ENCODE assay signal across 16 mouse cellular contexts in the genomic region with DNA sequence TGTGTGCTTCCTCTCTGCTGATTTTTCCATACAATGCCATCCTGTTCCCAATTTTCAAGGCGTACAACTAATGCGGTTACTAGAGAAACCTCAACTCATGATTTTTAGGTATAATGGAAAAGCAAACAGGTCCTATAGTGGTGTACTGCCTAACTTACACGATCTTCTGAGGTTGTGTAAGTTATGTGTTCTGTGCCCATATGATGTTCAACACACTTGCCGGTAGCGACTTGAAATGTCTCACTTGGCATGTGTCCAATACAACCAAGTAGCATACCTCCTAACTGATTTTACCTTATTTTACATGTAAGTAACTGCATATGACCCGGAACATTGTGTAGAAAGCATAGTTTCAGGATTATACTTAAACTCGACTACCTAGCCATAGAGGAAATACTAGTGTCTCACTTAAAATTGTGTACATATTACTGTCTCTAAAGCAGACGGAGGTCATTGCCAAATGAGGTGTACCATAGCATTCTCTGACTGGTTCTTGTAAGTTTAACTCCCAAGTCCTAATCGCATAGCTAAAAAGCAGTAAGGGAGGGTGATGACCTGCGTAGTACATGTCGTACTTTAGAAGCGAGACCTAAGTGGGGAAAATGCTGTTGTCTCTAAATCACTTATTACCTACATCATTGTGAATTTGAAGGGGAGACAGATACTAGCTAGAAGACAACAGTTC.
DNase-seq lines count a peak whose midpoint lies in the region; ATAC-seq and TF ChIP-seq lines count a peak whose summit lies in the region.
"Had no signal": no experiment of that assay in that cellular context is flagged by ENCODE, and none has a peak within 500 bp of the region (broad histone marks: within the 10 kb centered on the region; RNA-seq: fewer than 3 reads in every experiment).

No protein-coding gene starts in this region.

- no peak for TF ChIP-seq CTCF in forebrain, postnatal 0 days (IDR thresholded peaks at IDR 0.05; ENCODE audit: low read depth)
- TF ChIP-seq CTCF in cerebellum, adult 2 months (IDR thresholded peaks at IDR 0.05; ENCODE audit: borderline replicate concordance, insufficient read depth, low read depth, low read length), result no peak

- DNase-seq in forebrain, embryonic 10.5 days (ENCODE audit: extremely low spot score, low spot score), result no peak
- DNase-seq in forebrain, postnatal 0 days, result no peak
- no peak for DNase-seq in left cerebral cortex, postnatal 14 days (ENCODE audit: low spot score in 2 of 2)
- no peak for DNase-seq in cerebellum, adult 2 months
- DNase-seq: gastrocnemius, postnatal 25 days; heart, postnatal 36 days; kidney, postnatal 10 days; lung, postnatal 14 days; thymus, adult 18-20 months had no signal

- intact Hi-C loops in left cerebral cortex, postnatal 14 days (cut with DNase I), result loop anchor here (5.0 kb wide), 2 partner anchors 143 to 252 kb away; no protein-coding TSS in a partner anchor

- H3K4me2 ChIP-seq in forebrain, postnatal 0 days (ENCODE audit: low read depth), result no peak overlapping the region
- no peak overlapping the region for H3K4me2 ChIP-seq in forebrain, embryonic 15.5 days (replicated peaks)
- H3K4me2 ChIP-seq in neural tube, embryonic 14.5 days (ENCODE audit: low read depth, low read length), result 0 out of 2 replicates have a peak overlapping the region, but pooled peaks have one; percentile 8
- H3K4me2 ChIP-seq in kidney, embryonic 15.5 days, result no peak overlapping the region
- H3K4me2 ChIP-seq: liver, embryonic 12.5 days had no signal

- H3K27me3 ChIP-seq in forebrain, embryonic 10.5 days (ENCODE audit: poor library complexity, severe bottlenecking), result peaks cover 46% of the 10 kb centered on the region
- no peaks in the 10 kb centered on the region for H3K27me3 ChIP-seq in forebrain, postnatal 0 days (ENCODE audit: insufficient read depth, low read length)
- H3K27me3 ChIP-seq in forebrain, embryonic 15.5 days, result peaks cover 5% of the 10 kb centered on the region; the same call in 1 of the 2 replicates
- no peaks in the 10 kb centered on the region for H3K27me3 ChIP-seq in neural tube, embryonic 14.5 days (ENCODE audit: control insufficient read depth, insufficient read depth, low read length)
- H3K27me3 ChIP-seq in cerebellum, adult 2 months (ENCODE audit: control insufficient read depth, insufficient read depth, low read length), result no peaks in the 10 kb centered on the region; the same call in 1 of the 2 replicates
- H3K27me3 ChIP-seq in kidney, embryonic 15.5 days, result no peaks in the 10 kb centered on the region
- H3K27me3 ChIP-seq: liver, embryonic 12.5 days had no signal

- ATAC-seq in forebrain, postnatal 0 days, result no peak
- no peak for ATAC-seq in forebrain, embryonic 15.5 days (replicated peaks)
- peak; percentile 75 for ATAC-seq in megakaryocyte progenitor cell, adult 5-6 weeks (replicated peaks; ENCODE audit: poor library complexity)
- 0 out of 2 replicates have a peak, but pooled peaks have one; percentile 29 for ATAC-seq in neural tube, embryonic 14.5 days (ENCODE audit: low read depth)
- no peak for ATAC-seq in kidney, embryonic 15.5 days (replicated peaks; ENCODE audit: low FRiP score)
- ATAC-seq: liver, embryonic 12.5 days had no signal

- H3K9ac ChIP-seq in forebrain, postnatal 0 days, result no peak overlapping the region
- no peak overlapping the region for H3K9ac ChIP-seq in forebrain, embryonic 15.5 days (replicated peaks)
- no peak overlapping the region for H3K9ac ChIP-seq in neural tube, embryonic 14.5 days (replicated peaks; ENCODE audit: low read depth, low read length)
- no peak overlapping the region for H3K9ac ChIP-seq in kidney, embryonic 15.5 days
- H3K9ac ChIP-seq: liver, embryonic 12.5 days had no signal

- H3K27ac ChIP-seq in forebrain, embryonic 10.5 days, result peak overlapping the region; percentile 12; the same call in 1 of the 2 replicates
- H3K27ac ChIP-seq in forebrain, postnatal 0 days (ENCODE audit: low read depth, low read length), result no peak overlapping the region
- H3K27ac ChIP-seq in forebrain, embryonic 15.5 days (replicated peaks), result peak overlapping the region; percentile 57; the same call in 1 of the 2 replicates
- H3K27ac ChIP-seq in neural tube, embryonic 14.5 days (ENCODE audit: low read depth, low read length), result peak overlapping the region; percentile 45; the same call in 1 of the 2 replicates
- H3K27ac ChIP-seq in cerebellum, adult 2 months (ENCODE audit: insufficient read depth, low read length), result no peak overlapping the region
- no peak overlapping the region for H3K27ac ChIP-seq in kidney, embryonic 15.5 days
- H3K27ac ChIP-seq: liver, embryonic 12.5 days had no signal

- no peaks in the 10 kb centered on the region for H3K36me3 ChIP-seq in forebrain, embryonic 10.5 days (replicated peaks)
- no peaks in the 10 kb centered on the region for H3K36me3 ChIP-seq in forebrain, postnatal 0 days (ENCODE audit: insufficient read depth)
- H3K36me3 ChIP-seq in forebrain, embryonic 15.5 days, result no peaks in the 10 kb centered on the region
- H3K36me3 ChIP-seq in neural tube, embryonic 14.5 days (ENCODE audit: control insufficient read depth, insufficient read depth, low read length), result no peaks in the 10 kb centered on the region
- no peaks in the 10 kb centered on the region for H3K36me3 ChIP-seq in kidney, embryonic 15.5 days
- H3K36me3 ChIP-seq: liver, embryonic 12.5 days had no signal

- H3K4me1 ChIP-seq in forebrain, embryonic 10.5 days, result peaks cover 31% of the 10 kb centered on the region
- H3K4me1 ChIP-seq in forebrain, postnatal 0 days (ENCODE audit: insufficient read depth), result peaks cover 12% of the 10 kb centered on the region; the same call in 1 of the 2 replicates
- H3K4me1 ChIP-seq in forebrain, embryonic 15.5 days, result peaks cover 30% of the 10 kb centered on the region
- H3K4me1 ChIP-seq in neural tube, embryonic 14.5 days (ENCODE audit: control insufficient read depth, insufficient read depth, low read length), result no peaks in the 10 kb centered on the region; the same call in 1 of the 2 replicates
- H3K4me1 ChIP-seq in cerebellum, adult 2 months (ENCODE audit: control insufficient read depth, insufficient read depth, low read length), result no peaks in the 10 kb centered on the region
- no peaks in the 10 kb centered on the region for H3K4me1 ChIP-seq in kidney, embryonic 15.5 days
- H3K4me1 ChIP-seq: liver, embryonic 12.5 days had no signal

- 96% methylated on average over 12 of the region's 12 CpGs for WGBS in forebrain, embryonic 10.5 days
- 76% methylated on average over 12 of the region's 12 CpGs for WGBS in forebrain, postnatal 0 days
- WGBS in forebrain, embryonic 15.5 days, result 80% methylated on average over 12 of the region's 12 CpGs
- WGBS in neural tube, embryonic 14.5 days, result 80% methylated on average over 12 of the region's 12 CpGs
- WGBS in cerebellum, adult 2 months, result 59% methylated on average over 12 of the region's 12 CpGs
- 90% methylated on average over 12 of the region's 12 CpGs for WGBS in kidney, embryonic 15.5 days

- TF ChIP-seq POLR2A in cerebellum, adult 2 months (IDR thresholded peaks at IDR 0.05; ENCODE audit: borderline replicate concordance, insufficient read depth, low read length), result no peak

- no peak overlapping the region for H3K4me3 ChIP-seq in forebrain, embryonic 10.5 days
- no peak overlapping the region for H3K4me3 ChIP-seq in forebrain, postnatal 0 days (ENCODE audit: low read depth, low read length)
- H3K4me3 ChIP-seq in forebrain, embryonic 15.5 days, result no peak overlapping the region
- no peak overlapping the region for H3K4me3 ChIP-seq in neural tube, embryonic 14.5 days (ENCODE audit: low read depth, low read length)
- no peak overlapping the region for H3K4me3 ChIP-seq in cerebellum, adult 2 months (replicated peaks; ENCODE audit: insufficient read depth, low read depth, low read length)
- H3K4me3 ChIP-seq in kidney, embryonic 15.5 days (replicated peaks), result no peak overlapping the region
- H3K4me3 ChIP-seq: erythroblast, embryonic 14.5 days; liver, embryonic 12.5 days; myocyte had no signal

- H3K9me3 ChIP-seq in forebrain, embryonic 10.5 days, result no peaks in the 10 kb centered on the region; the same call in 1 of the 2 replicates
- H3K9me3 ChIP-seq in forebrain, postnatal 0 days (ENCODE audit: low read length), result no peaks in the 10 kb centered on the region
- H3K9me3 ChIP-seq in forebrain, embryonic 15.5 days, result no peaks in the 10 kb centered on the region
- no peaks in the 10 kb centered on the region for H3K9me3 ChIP-seq in neural tube, embryonic 14.5 days (ENCODE audit: control insufficient read depth, low read length)
- H3K9me3 ChIP-seq in kidney, embryonic 15.5 days (replicated peaks), result no peaks in the 10 kb centered on the region

Comparison
In these comparisons a context has a peak if more than half of its experiments do, and no peak if none do; other contexts are left out.
1. H3K27ac ChIP-seq: peak in forebrain, embryonic 10.5 days (single experiment), forebrain, embryonic 15.5 days (single experiment) and neural tube, embryonic 14.5 days (single experiment); none in forebrain, postnatal 0 days (single experiment), cerebellum, adult 2 months (single experiment) and kidney, embryonic 15.5 days (single experiment).
2. ATAC-seq: peak in megakaryocyte progenitor cell, adult 5-6 weeks (single experiment) and neural tube, embryonic 14.5 days (single experiment); none in forebrain, postnatal 0 days (single experiment), forebrain, embryonic 15.5 days (single experiment) and kidney, embryonic 15.5 days (single experiment).